Mouse (Mus musculus) myocyte (in vitro differentiated cells): ENCODE data around the gene Muc1.

Experiments
- MAX ChIP-seq: IDR thresholded peaks from one replicate; pipeline ENCODE4 v1.6.1; 2011; ENCODE audit warnings: low read depth, mild to moderate bottlenecking, control low read depth
- MYOD1 ChIP-seq, 3 experiments: IDR thresholded peaks; one replicate each; pipeline ENCODE4 v1.6.1; 2011; ENCODE audit warnings: control low read depth in 2 of 3, low read depth in 2 of 3, mild to moderate bottlenecking in 2 of 3, moderate library complexity in 1 of 3; ENCODE audit not compliant: insufficient read length in 2 of 3, control insufficient read depth in 1 of 3
- POLR2A ChIP-seq: IDR thresholded peaks from one replicate; pipeline ENCODE4 v1.6.1; 2011; ENCODE audit warnings: low read depth, mild to moderate bottlenecking, control low read depth, moderate library complexity; ENCODE audit not compliant: insufficient read length
- POLR2AphosphoS2 ChIP-seq: IDR thresholded peaks from one replicate; pipeline ENCODE4 v1.6.1; 2011; ENCODE audit warnings: low read depth, control low read depth; ENCODE audit not compliant: insufficient read length
- REST ChIP-seq: IDR thresholded peaks from one replicate; pipeline ENCODE4 v1.6.1; 2011; ENCODE audit warnings: mild to moderate bottlenecking, control low read depth, moderate library complexity; ENCODE audit not compliant: insufficient read depth, insufficient read length
- USF1 ChIP-seq: IDR thresholded peaks from one replicate; pipeline ENCODE4 v1.6.1; 2011; ENCODE audit warnings: low read depth, mild to moderate bottlenecking, control low read depth, moderate library complexity

DNA sequence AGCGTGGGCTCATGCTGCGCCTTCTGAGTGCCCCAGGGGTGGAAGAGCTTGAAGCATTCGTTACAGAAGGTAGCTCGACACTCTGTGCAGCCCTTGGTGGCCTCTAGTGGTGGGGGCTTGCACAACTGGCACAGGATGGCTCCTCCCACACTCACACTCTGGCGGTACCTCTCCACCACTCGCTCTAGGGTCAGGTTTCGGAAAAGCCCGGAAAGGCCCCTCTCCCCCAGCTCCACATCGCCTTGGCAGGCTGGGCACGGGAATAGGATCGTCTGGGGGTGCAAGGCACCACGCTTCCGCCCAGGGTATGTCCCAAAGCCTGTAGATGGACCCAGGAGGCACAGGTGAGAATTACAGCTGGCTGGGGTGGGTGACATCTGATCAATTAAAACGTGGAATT, 14.8 kb downstream of the Muc1 start:
- TF ChIP-seq POLR2AphosphoS2 (no peak), POLR2A (no peak), REST (no peak), MYOD1 (IDR thresholded peaks at IDR 0.05; ENCODE audit: control insufficient read depth in 1 of 3, insufficient read length in 2 of 3, low read depth in 2 of 3) (no peak), USF1 (no peak), MAX (no peak)
